Mouse (Mus musculus) kidney, adult 11 months (tissue): ENCODE results near the gene Psen1.
A peak's percentile ranks its signal among the peaks of the same experiment; 100 is the strongest.

Source experiments
- DNase-seq: peaks from one replicate; pipeline ENCODE4 v3.0.0; 2022

Psen1 gene

GRCm38 (mm10) chr12:83687934-83688315, at the start of gene Psen1:
Gene Psen1 (plus strand): TSS chr12:83688152.
- DNase-seq: peak; percentile 90

GRCm38 (mm10) chr12:83641233-83641632, 46.7 kb upstream of the Psen1 start:
- no peak for DNase-seq

GRCm38 (mm10) chr12:83643116-83643515, 44.8 kb upstream of the Psen1 start:
- DNase-seq: no peak

- no peak for DNase-seq
Observed at GRCm38 (mm10) chr12:83650346-83650745, 37.6 kb upstream of the Psen1 start.

- no peak for DNase-seq
Observed at GRCm38 (mm10) chr12:83651414-83651813, 36.5 kb upstream of the Psen1 start.

GRCm38 (mm10) chr12:83685466-83685865, 2.5 kb upstream of the Psen1 start:
- DNase-seq: no peak

GRCm38 (mm10) chr12:83686575-83687350, 1.2 kb upstream of the Psen1 start:
- DNase-seq: peak; percentile 26

GRCm38 (mm10) chr12:83688316-83689086, 549 bp downstream of the Psen1 start:
- DNase-seq: peak; percentile 20

GRCm38 (mm10) chr12:83689087-83689432, 1.1 kb downstream of the Psen1 start:
- DNase-seq: no peak

- no peak for DNase-seq
Observed at GRCm38 (mm10) chr12:83694011-83694410, 6.1 kb downstream of the Psen1 start.

- no peak for DNase-seq
Observed at GRCm38 (mm10) chr12:83694669-83695068, 6.7 kb downstream of the Psen1 start.

- DNase-seq: no peak
Observed at GRCm38 (mm10) chr12:83698637-83699036, 10.7 kb downstream of the Psen1 start.

- no peak for DNase-seq
Observed at GRCm38 (mm10) chr12:83701608-83702007, 13.7 kb downstream of the Psen1 start.

GRCm38 (mm10) chr12:83702796-83703195, 14.8 kb downstream of the Psen1 start:
- no peak for DNase-seq

GRCm38 (mm10) chr12:83706951-83707350, 19.0 kb downstream of the Psen1 start:
- peak; percentile 26 for DNase-seq

- DNase-seq: no peak
Observed at GRCm38 (mm10) chr12:83708160-83709092, 20.5 kb downstream of the Psen1 start.

GRCm38 (mm10) chr12:83709934-83710333, 22.0 kb downstream of the Psen1 start:
- no peak for DNase-seq

- DNase-seq: no peak
Observed at GRCm38 (mm10) chr12:83713749-83714148, 25.8 kb downstream of the Psen1 start.

- DNase-seq: no peak
Observed at GRCm38 (mm10) chr12:83716416-83717184, 28.6 kb downstream of the Psen1 start.

GRCm38 (mm10) chr12:83719431-83719830, 31.5 kb downstream of the Psen1 start:
- no peak for DNase-seq

GRCm38 (mm10) chr12:83721281-83721680, 33.3 kb downstream of the Psen1 start:
- DNase-seq: peak; percentile 12

- no peak for DNase-seq
Observed at GRCm38 (mm10) chr12:83723037-83723436, 35.1 kb downstream of the Psen1 start.
